Mouse (Mus musculus): ENCODE results near the gene Rab39.

DNA sequence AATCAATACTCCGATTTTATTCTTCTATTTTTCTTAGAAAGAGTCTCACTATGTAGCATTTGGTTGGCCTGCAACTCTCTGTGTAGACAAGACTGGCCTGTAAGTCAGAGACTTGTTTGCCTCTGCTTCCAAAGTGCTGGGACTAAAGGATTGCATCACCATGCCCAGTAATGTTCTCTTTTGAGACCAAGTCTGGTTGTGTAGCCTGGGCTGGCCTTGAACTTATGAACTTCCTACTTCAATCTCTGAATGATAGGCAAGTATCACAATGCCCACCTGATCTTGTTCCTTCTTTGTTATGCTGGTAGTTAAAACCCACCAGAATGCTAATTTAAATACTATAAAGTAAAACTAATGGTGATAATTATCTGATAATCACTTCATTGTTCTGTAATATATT, 3.0 kb downstream of the Rab39 start:
- TF ChIP-seq EP300 (IDR thresholded peaks at IDR 0.05; ENCODE audit: low read depth) = no peak
- TF ChIP-seq CTCF (IDR thresholded peaks at IDR 0.05; ENCODE audit: low read depth) = no peak

Data from liver, postnatal 0 days (tissue).